Mouse (Mus musculus) yolk sac, embryonic 10.5 days (tissue): ENCODE data around the gene 9930021J03Rik.

Experiments used
- DNase-seq: peaks from one replicate; pipeline ENCODE4 v3.0.0-alpha.2; 2017; ENCODE audit warnings: low spot score

9930021J03Rik gene

DNA sequence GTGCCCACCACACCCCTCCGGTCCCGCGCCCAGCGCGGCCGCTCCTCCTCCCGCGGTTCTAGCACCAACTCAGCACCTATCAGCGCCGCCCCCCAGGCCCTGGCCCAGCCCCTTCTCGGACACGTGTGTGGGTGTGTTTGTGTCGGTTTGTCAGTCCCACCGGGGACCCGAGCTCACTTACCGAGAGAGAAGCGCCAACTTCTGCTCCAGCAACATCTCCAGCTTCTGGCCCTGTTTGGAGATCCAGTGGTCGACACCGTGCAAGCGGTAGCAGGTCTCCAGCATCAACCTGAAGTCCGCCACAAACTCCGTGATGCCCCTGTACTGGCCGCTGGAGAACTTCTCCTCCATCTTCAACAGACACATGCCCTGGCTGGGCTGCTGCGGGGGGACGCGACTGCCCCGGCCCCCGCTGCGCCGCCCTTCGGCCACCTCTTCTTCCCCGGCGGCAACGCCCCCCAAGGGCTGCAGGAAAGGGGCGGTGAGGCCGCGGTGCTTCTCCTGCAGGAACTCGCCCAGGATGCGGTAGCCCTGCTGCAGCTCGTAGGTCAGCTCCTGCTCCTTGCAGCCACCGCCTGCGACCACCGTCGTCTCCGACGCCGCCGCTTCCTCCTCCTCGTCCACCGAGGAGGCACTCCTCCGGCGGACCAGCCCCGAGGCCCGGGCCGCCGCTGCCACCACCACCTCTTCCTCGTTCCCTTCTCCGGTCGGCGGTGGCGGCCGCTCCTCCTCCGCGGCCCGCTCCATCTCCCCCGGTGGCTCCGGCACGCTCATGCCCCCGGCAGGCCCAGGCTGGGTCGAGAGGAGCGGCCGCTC lies 480 bp downstream of the 9930021J03Rik start:
- peak; percentile 84 for DNase-seq

GRCm38 (mm10) chr19:29803946-29804345 lies 1.8 kb downstream of the 9930021J03Rik start:
- no peak for DNase-seq

GRCm38 (mm10) chr19:29797371-29797770 lies 8.4 kb downstream of the 9930021J03Rik start:
- no peak for DNase-seq

GRCm38 (mm10) chr19:29787997-29788396 lies 17.8 kb downstream of the 9930021J03Rik start:
- no peak for DNase-seq

DNA sequence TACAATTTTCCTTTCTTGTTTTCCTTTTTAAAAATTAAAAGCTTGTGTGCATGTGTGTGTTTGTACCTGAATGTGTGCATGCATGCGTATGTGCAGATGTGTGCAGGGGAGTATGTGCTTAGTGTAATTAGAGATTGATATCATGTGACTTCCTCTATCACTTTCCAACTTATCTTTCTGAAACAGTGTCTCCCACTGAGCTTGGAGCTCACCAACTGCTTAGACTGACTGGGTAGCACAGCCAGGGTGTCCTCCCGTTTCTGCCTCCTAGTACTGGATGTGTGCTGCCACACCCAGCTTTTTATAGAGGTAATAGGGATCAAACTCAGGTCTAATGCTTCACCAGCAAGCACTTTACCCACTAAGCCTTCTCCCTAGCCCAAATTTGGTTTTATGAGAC lies 22.9 kb downstream of the 9930021J03Rik start:
- no peak for DNase-seq

DNA sequence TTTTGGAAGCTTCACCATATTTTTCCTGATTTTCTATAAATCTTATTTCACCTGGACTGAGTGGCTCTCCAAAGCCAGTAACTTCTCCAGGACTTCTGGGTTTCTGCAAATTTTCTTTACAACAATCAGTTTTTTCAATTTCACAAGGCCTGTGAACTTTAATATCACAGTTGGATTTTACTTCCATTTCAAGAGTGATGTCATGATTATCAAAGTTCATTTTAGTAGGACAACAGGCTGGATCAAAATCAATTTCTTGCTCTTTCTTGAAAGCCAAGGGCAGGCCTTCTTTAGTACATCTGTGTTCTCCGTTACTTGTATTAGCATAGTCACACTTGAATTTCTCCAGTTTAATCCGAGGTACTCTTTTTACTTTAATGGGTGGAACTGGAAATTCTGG lies 51.9 kb downstream of the 9930021J03Rik start:
- DNase-seq = no peak

DNA sequence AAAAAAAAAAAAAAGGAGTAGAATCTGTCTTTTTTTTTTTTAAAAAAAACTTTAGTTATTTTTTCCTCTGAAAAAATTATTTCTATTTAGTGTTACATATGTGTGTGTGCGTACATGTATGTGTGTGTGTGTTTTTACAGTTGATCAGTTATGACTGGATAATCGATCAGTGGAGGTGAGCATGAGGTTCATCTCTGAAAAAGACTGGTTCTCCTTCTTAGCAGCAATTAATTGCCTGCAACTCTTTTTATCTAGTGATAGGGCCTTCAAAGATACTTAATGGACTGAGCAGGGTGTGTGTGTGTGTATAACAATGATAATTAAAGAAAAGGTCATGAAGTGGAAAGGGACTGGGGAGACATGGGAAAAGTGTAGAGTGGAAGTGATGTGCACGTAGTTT lies 54.8 kb downstream of the 9930021J03Rik start:
- no peak for DNase-seq

GRCm38 (mm10) chr19:29743531-29743930 lies 62.3 kb downstream of the 9930021J03Rik start:
- no peak for DNase-seq

GRCm38 (mm10) chr19:29740661-29741060 lies 65.1 kb downstream of the 9930021J03Rik start:
- no peak for DNase-seq

- DNase-seq = no peak
Observed at GRCm38 (mm10) chr19:29739608-29740007, 66.2 kb downstream of the 9930021J03Rik start.

DNA sequence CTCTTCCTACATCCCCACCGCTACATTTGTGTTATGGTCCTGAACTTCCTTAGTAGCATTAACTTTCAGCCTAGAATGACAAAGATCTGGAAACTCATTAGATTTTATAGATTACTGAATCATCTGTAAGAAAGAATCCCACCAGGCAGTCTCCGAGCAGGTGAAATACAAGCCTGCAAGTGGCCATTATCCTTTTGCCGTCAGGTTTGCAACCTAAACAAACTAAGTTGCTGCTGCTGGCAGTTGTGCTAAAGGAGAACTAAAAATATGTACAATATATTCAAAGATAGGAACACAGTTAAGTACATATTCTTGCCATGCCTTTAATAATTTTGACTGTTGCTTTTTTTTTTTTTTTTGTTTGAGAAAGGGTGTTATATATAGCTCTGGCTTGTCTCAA lies 70.4 kb downstream of the 9930021J03Rik start:
- no peak for DNase-seq

- no peak for DNase-seq
Observed at GRCm38 (mm10) chr19:29718476-29718875, 87.3 kb downstream of the 9930021J03Rik start.

GRCm38 (mm10) chr19:29717854-29718253 lies 87.9 kb downstream of the 9930021J03Rik start:
- DNase-seq = no peak

DNA sequence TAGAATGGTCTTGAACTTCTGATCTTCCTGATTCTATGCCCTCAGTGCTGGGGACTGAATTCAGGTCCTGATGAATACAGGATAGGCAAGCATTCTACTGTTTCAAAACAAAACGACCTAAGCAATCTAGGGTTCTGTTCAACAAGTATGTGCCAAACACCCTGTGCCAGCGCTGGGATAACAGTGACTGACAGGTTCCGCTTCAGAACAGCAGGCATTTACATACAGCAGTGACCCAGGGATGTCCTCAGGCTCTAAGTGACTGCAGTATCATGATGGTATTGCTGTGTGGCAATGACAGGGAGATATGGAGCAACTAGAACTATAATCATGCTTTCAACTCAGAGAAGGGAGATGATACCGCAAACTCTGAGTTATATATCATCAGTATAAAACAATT lies 92.3 kb downstream of the 9930021J03Rik start:
- no peak for DNase-seq

DNA sequence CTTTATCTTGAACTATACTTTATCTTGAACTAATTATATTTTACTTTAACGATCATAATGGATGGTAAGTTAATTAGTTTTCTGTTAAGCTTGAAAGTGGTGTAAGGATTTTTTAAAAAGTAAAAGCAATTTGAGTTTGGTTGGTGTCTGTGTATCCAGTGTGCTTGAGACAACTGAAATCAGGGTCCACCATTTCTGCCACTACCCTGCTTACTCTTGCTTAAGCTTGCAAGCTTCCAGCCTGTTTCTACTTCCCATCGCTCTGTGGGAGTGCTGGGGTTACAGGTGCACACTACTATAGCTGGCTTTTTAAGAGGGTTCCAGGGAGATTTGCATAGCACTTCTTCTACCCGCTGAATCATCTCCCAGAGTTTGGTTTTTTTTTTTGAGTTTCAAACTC lies 96.3 kb downstream of the 9930021J03Rik start:
- DNase-seq = no peak

GRCm38 (mm10) chr19:29708461-29708860 lies 97.3 kb downstream of the 9930021J03Rik start:
- DNase-seq = no peak

- no peak for DNase-seq
Observed at GRCm38 (mm10) chr19:29708003-29708402, 97.8 kb downstream of the 9930021J03Rik start.

GRCm38 (mm10) chr19:29707314-29707898 lies 98.4 kb downstream of the 9930021J03Rik start:
- DNase-seq = no peak

DNA sequence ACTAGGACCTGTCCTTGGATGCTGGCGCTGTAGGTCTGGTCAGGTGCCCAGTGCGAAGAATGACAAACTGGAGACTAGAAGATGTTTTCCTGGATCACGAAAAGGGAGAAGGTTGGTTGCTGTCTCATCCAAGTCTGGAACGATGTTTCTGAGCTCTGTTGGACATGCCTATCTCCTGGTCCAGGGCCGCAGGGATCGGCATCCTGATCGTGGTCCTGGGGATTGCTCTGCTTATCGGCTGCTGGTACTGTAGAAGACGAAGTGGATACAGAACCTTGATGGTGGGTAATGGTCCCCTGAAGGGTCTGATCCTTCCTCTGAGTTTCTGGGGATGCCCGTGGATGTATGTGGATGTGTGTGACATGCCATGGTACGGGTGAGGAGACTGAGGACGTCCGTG lies 101.4 kb downstream of the 9930021J03Rik start:
- no peak for DNase-seq

- DNase-seq = no peak
Observed at GRCm38 (mm10) chr19:29701707-29702106, 104.1 kb downstream of the 9930021J03Rik start.

GRCm38 (mm10) chr19:29697245-29697874 lies 108.4 kb downstream of the 9930021J03Rik start, which contains the start of gene Mlana:
Gene Mlana (plus strand): TSS chr19:29697824.
- no peak for DNase-seq

DNA sequence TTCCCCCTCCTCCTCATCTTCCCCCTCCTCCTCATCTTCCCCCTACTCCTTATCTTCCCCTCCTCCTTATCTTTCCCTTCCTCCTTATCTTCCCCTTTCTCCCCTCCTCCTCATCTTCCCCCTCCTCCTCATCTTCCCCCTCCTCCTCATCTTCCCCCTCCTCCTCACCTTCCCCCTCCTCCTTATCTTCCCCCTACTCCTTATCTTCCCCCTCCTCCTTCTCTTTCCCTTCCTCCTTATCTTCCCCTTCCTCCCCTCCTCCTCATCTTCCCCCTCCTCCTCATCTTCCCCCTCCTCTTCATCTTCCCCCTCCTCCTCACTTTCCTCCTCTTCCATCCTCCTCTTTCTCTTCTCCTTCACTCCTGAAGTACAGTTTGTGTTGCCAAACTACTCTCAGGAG lies 108.9 kb downstream of the 9930021J03Rik start:
- no peak for DNase-seq

GRCm38 (mm10) chr19:29696309-29696708 lies 109.5 kb downstream of the 9930021J03Rik start:
- DNase-seq = no peak
